Mouse (Mus musculus) cerebral cortex, adult 2 months (tissue): ENCODE measurements around the gene Hoxa5.

Source experiments
- WGBS: fragments of 180-500 bp; shearing (Covaris S2); methylation state at CpG from one replicate; pipeline ENCODE4 v1.1.7; 2018; 5-methylcytosine and 5-hydroxymethylcytosine counted together

The Hoxa5 gene

DNA sequence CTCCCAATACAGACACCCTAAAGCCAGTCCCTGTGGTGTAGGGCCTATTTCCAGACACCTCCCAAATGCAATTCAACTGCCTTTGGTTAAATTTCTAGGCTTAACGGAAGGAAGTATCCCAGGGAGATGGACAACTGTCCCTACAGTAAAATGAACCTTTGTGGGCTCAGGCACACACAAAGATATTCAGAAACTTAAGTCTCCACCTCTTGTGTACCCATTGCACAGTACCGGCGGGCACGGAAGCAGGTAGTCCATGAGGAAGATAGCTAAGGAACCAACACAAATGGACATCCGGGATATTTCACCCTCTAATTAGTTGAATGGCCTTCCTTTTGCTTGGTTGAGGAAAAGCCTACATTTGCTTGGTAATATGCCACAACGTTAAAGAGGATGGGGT lies 28.0 kb downstream of the Hoxa5 start:
- 5% methylated on average over 6 of the region's 6 CpGs for WGBS

DNA sequence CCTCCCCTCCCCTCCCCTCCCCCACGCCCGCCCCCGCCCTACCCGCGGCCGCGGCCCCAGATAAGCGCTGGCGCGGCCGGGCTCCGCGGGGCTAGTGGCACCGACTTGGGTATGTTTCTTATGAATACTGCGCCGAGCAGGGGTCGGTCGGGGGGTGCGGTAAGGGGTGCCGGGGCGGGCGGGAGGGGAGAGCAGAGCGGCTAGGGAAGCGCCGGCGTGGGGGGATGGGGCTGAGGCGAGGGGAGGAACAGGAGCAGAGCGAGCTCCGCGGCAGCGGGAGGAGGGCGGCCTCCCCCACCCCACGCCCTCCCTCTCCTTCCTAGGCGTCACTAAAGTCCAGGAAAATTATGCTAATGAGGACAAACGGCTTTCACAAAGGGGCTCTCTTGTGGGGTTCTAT lies 28.5 kb downstream of the Hoxa5 start:
- 3% methylated on average over 20 of the region's 35 CpGs for WGBS

DNA sequence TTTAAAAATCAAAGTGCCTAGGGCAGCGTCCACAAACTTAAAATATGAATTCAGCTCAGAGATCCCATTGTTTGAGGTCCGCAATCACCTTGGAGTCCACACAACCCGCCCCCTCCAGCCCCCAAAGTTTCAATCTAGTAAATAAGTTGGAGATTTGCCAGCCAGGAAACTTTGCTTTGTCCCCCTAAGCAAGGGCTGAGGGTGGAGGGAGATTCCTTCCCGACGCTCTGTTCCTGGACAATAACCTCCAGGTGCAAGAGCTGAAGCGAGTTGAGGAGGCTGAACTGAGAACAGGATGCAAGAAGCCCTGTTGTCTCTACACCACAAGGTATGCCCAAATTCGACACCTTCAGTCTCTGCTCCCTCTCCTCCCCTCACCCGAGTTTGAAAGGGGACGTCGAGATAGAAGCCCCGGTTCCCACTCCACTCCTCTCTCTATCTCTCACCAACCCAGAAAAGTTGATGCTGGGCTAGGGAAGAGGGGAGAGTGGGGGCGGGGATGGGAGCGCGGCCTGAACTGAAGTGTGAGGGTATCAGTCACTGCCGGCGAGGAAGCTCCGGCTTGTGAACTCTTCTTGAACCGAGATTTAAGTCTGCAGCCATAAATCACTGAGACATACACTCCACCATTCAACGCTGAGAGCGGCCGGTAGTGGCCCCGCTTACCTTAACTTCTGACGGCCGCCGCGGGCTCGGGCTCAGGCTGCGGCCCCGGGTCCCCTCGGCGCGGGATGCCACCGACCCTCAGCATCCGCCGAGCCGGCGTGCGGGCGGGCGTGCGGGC lies 29.2 kb downstream of the Hoxa5 start:
- WGBS = under 1% methylated on average over 41 of the region's 41 CpGs

DNA sequence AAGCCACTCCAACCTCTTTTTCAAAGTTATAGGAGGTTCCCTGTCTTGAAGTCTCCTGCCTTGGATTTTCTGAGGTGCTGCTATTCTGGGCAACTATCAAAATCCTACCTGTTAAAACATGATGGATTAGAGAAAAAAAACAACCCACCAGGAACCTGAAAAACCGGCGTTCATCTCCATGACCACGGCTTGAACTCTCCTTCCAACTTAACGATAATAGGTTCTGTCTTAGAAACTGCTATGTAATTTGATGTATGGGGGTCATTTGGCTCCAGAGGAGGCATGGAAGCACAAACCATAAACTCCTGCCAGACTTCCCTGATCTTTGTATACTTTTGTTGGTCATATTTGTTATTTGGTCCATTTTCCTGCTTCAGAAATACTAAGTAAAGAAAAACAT lies 30.7 kb downstream of the Hoxa5 start:
- 6% methylated on average over 4 of the region's 4 CpGs for WGBS

DNA sequence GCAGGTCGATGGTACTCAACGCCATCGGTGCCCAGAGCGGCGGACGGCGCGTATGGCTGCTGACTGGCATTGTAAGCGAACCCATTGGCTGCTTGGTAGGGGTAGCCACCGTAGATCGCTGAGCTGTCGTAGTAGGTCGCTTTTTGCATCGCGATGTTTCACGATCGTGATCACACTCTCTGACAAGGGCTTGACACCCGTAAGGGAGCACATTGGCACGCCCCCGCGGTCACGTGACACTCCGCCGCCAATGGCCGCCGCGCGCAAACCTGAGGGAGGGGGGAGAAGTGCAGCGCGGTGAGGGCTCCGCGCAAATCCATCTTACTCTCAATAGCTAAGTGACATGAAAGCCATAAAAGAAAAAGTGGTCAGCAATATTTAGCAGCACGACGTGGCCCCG lies 31.9 kb downstream of the Hoxa5 start:
- 2% methylated on average over 35 of the region's 35 CpGs for WGBS

- 11% methylated on average over 7 of the region's 7 CpGs for WGBS
Observed at GRCm38 (mm10) chr6:52171938-52172337, 32.4 kb downstream of the Hoxa5 start.

DNA sequence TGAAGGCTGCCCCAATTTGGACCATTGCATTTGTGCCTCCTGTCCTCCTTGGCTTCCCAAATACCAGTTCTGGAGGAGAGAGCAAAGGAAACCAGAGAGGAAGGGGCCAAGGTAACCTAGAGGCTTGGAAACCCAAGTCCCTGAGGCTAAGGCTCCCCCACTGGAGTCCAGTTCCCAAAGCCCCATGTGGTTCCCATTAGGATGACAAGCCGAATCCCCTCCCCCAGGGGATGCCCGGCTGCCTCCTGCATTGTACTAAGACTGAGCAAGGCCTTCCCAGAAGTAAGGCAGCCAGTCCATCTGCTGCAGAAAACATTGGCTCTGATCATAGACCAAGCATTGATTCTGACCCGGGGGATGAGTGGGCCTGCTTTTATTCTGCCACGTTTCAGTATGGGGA lies 33.1 kb downstream of the Hoxa5 start:
- 13% methylated on average over 4 of the region's 4 CpGs for WGBS

GRCm38 (mm10) chr6:52170898-52171223 lies 33.5 kb downstream of the Hoxa5 start:
- WGBS = 16% methylated on average over 5 of the region's 5 CpGs

- WGBS = 3% methylated on average over 40 of the region's 40 CpGs
Observed at GRCm38 (mm10) chr6:52170166-52170897, 34.1 kb downstream of the Hoxa5 start.

DNA sequence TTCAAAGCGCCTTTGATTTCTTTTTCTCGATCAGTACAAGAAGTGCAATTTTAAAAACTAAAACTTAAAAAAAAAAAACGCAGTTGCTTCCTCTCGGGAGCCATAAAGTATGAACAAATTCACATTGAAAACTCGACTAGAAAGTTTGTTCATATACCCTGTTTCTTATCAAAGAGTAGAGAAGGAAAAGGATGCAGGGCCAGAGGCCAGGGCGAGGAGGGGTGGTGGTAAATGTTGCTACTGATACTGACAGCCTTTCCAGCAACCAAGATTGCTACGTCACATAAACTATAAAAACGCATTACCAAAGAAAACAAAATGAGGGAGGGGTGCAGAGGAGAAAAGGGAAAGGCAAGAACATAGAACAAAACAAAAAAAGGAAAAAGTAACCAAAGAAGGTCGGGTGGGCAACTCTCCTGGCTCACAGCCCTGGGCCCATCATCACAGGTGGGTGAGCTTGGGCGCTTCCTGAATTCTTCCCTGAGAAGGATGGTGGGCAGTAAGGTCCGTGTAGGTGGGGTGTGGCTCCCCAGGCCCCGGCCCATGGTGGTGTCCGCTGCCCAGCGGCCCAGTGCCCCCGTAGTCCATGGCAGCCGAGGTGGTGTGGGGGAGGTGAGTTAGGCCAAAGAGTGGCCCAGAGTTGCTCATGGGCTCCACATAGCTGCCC lies 34.8 kb downstream of the Hoxa5 start:
- 11% methylated on average over 16 of the region's 16 CpGs for WGBS

GRCm38 (mm10) chr6:52168191-52169055 lies 36.0 kb downstream of the Hoxa5 start:
- 5% methylated on average over 42 of the region's 42 CpGs for WGBS

- WGBS = 5% methylated on average over 14 of the region's 14 CpGs
Observed at GRCm38 (mm10) chr6:52167736-52168161, 36.6 kb downstream of the Hoxa5 start.

- WGBS = 15% methylated on average over 1 of the region's 1 CpGs
Observed at GRCm38 (mm10) chr6:52167176-52167575, 37.2 kb downstream of the Hoxa5 start.

DNA sequence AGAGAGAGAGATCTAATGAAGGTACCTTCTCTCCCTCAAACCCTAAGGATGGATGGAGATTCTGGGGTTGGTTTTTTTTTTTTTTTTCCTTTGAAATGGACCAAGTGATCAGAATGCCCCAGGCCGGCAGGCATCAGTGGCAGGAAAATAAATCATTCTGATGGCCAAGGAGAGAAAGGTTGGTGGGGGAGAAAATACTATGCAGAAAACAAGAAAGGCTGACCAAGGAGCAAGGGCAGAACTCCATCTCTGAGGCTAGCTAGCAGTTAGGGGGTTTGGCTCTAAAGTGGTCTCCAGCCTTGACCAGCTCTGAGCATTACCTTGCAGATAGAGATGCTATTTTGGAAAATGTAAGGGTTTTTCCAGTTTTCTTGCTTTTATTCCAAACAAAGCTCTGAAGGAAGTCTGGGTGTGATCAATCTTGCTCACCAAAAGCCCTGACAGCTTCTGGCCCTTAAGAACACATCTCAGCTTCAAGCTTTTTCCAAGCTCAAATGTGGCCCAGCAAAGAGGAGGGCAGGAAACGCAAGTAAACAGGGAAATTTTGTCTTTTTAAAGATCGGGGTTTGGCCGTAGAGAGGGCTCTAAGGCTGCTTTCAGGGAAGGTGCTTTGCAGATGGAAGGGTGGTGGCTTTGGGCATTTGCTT lies 37.8 kb downstream of the Hoxa5 start:
- WGBS = 5% methylated on average over 4 of the region's 4 CpGs

GRCm38 (mm10) chr6:52165441-52166370 lies 38.7 kb downstream of the Hoxa5 start:
- 3% methylated on average over 28 of the region's 28 CpGs for WGBS

DNA sequence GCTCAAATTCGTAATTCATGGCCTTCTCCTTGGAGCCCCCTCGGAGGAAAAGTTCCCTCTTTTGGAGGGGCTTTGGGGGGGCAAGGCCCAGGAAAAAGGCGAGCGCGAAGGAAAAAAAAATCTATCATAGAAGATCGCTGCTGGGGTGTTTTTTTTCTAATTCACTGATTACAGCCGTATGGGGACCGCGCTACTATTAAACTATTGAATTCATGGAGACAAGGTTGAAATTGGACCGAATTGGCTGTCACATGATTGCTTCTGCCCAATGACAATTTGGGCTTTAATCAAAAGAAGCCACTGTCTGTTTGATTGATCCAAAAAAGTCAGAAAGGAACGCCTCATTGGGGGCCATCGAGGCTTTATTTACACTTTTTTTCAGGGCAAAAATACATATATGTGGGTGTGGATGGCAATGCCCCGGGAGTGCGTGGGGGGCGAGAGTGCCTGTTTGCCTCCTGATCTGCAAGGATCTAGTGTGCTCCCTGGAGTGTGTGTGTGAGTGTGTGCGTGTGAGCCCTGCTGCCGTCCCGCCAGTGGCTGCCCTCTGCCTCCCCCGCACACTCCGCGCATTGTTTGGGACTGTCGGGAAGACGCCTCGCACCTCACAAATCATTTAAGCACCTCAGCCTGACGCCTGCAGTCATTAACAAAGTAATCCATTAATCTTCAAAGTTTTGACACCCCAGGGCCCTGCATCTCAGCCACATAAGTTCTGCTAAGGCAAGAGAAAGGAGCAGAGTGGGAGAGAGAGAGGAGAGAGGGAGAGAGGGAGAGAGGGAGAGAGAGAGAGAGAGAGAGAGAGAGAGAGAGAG lies 39.6 kb downstream of the Hoxa5 start, which contains the start of gene Hoxa2:
Gene Hoxa2 (minus strand): TSS at position 206 of the 815 bp plus-strand sequence.
- 2% methylated on average over 25 of the region's 25 CpGs for WGBS

- WGBS = 2% methylated on average over 39 of the region's 39 CpGs
Observed at GRCm38 (mm10) chr6:52164051-52164625, 40.2 kb downstream of the Hoxa5 start.

DNA sequence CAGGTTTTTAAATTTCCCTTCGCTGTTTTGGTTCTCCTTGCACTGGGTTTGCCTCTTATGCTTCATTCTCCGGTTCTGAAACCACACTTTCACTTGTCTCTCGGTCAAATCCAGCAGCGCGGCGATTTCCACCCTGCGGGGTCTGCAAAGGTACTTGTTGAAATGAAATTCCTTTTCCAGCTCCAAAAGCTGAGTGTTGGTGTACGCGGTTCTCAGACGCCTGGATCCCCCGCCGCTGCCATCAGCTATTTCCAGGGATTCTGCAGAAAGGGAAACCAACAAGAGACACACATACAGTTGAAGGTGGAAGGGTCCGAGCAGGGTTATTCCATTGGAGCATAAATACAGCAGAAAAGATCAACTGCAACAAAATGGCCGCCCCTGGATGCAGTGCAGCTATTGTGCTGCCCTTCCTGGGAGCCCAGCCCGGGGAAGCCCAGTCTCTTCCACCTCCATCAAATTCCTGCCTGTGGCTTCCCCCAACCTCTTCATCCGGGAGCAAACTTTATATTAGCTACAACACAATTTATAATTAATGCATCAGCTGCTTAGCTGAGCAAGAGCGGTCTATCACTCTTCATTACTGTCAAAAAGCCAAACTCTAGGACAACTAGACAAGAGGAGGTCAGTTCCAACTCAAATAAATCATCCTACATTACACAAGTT lies 40.9 kb downstream of the Hoxa5 start:
- 4% methylated on average over 17 of the region's 17 CpGs for WGBS
